Mouse (Mus musculus) MEL-GATA-1-ER (cell line): ENCODE measurements around the gene E2f8.

ENCODE experiments used
- DNase-seq: peaks from one replicate; pipeline ENCODE4 v3.0.0-alpha.2; 2012; ENCODE audit warnings: low read depth; ENCODE audit errors: extremely low read depth

E2f8 gene

DNA sequence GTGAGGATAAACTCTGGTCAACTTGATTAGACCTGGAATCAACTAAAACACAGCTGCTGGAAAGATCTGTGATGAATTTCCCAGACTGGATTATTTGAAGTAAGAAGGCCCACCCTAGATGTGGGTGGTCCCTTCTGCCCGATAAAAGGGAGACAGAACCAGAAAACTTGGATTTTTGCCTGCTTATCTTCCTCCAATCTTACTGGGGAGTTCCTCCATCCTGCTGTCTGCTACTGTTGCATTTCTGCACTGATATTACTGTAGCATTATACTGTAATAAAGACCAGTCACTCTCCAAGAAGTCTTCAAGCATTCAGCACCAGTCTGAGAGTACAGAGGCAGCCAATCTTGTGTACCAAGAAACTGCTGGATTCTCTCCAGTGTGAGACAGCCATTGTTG, 23.1 kb downstream of the E2f8 start:
- no peak for DNase-seq

DNA sequence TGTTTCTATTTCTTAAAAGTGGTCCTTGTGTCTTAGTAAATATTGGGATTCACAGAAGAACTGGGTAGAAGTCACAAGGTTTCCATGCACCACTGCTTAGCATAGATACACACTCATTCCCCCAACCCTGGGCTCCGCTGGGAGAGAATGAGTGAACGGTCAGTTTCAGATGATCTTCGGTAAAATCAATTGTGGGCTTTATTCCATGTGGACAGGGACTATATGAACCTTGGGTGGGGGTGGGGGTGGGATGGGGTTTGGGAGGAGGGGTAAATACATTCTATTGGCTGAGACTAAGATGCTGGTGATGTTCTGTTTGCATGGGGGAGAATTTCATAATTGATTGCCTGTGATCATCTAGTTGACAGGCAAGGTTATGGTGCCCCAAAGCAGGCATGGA, 25.9 kb downstream of the E2f8 start:
- DNase-seq: no peak

GRCm38 (mm10) chr7:48853496-48853895, 27.9 kb downstream of the E2f8 start:
- no peak for DNase-seq

GRCm38 (mm10) chr7:48851529-48852104, 29.8 kb downstream of the E2f8 start:
- DNase-seq: no peak

GRCm38 (mm10) chr7:48847820-48848650, 33.4 kb downstream of the E2f8 start, which contains the start of gene Csrp3:
Csrp3 (minus strand) TSS chr7:48848033.
- no peak for DNase-seq

DNA sequence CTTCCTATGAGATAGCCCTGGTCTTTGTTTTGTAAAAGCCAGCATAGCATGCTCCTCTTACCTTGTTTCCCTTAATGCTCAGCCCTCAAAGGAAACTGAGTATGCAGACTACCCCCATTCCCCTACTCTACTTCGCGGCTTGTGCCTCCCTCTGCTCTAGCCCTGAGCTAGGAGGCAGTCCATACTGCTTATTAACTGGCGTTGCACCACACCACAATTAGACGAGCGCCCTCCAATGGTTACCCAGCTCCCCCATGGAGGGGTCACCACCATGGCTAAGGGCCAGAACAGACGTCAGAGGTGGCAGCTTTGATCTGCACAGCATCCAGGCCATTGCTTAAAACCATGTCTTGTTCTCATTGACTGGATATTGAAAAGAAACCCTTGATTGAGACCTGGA, 34.6 kb downstream of the E2f8 start:
- DNase-seq: no peak

DNA sequence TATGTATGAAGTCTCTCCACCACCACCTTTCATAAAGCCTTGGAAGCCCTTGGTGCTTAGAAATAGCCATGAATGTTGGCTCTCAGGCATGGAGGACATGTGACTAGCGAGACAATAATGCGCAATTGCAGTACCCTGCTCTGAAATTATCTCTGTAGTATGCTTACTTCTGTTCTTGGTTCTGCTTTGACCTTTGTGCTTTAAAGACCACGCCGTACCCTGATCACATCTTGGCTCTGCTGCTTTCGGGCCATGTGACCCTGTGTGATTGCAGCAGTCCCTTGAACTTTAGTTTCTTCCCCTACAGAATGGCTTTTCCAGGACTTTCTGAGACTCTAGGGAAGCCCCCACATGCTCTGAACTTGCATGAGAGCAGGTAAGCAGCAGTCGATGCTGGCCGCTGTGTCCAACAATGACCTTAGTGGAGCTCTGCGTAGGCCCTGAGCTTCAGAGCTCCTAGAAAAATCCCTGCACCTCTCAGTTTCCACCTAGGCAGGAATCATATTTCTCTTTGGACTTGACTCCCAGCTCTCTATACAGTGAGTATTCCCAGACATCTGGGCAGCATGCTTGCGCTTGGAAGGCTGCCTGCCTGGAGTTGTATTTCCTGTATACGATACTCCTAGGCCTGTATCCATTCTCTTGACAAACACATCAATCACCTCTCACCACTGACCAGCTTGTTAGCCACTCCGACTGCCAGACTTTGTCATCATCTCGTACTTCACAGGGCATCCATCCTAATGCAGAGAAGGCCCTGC, 36.0 kb downstream of the E2f8 start:
- no peak for DNase-seq

- DNase-seq: no peak
Observed at GRCm38 (mm10) chr7:48843541-48843940, 37.9 kb downstream of the E2f8 start.

- DNase-seq: no peak
Observed at GRCm38 (mm10) chr7:48842353-48842752, 39.0 kb downstream of the E2f8 start.

GRCm38 (mm10) chr7:48841538-48841937, 39.9 kb downstream of the E2f8 start:
- no peak for DNase-seq

GRCm38 (mm10) chr7:48840545-48840944, 40.9 kb downstream of the E2f8 start:
- DNase-seq: no peak

GRCm38 (mm10) chr7:48838434-48838833, 43.0 kb downstream of the E2f8 start:
- no peak for DNase-seq

GRCm38 (mm10) chr7:48836949-48837348, 44.4 kb downstream of the E2f8 start:
- no peak for DNase-seq

DNA sequence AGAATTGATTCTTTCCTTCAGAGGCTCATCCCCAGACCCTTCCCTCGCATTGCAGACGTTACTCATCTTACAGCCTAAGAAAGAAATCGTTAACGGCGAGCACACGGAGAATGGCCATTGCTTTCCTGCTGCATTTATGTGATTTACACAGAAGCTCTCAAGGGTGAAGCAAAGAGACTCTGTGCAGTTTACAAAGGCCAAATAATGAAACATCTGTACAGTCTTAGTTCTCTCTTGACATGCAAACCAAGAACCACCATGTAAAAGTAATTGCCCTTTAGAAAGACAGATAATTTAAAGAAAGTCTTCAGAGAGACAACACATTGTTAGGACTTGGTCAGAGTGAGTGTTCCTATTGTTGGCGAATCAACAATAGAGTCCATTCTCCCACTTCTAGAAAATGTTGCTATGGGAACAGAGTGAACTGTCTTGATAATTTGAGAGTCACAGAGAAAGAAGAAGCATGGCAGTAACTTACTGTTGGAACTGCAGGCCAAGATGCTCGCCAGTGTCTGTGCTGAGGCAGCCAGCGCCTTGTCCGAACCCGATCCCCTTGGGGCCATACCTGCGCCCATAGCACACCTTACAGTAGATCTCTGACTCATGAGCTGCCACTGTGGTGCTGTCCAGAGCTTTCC, 46.3 kb downstream of the E2f8 start:
- DNase-seq: no peak

- no peak for DNase-seq
Observed at GRCm38 (mm10) chr7:48834371-48834970, 46.9 kb downstream of the E2f8 start.

GRCm38 (mm10) chr7:48832735-48833134, 48.7 kb downstream of the E2f8 start:
- no peak for DNase-seq

- DNase-seq: no peak
Observed at GRCm38 (mm10) chr7:48830395-48830794, 51.0 kb downstream of the E2f8 start.

GRCm38 (mm10) chr7:48829177-48829910, 52.1 kb downstream of the E2f8 start:
- DNase-seq: no peak

GRCm38 (mm10) chr7:48825170-48825569, 56.2 kb downstream of the E2f8 start:
- DNase-seq: no peak

DNA sequence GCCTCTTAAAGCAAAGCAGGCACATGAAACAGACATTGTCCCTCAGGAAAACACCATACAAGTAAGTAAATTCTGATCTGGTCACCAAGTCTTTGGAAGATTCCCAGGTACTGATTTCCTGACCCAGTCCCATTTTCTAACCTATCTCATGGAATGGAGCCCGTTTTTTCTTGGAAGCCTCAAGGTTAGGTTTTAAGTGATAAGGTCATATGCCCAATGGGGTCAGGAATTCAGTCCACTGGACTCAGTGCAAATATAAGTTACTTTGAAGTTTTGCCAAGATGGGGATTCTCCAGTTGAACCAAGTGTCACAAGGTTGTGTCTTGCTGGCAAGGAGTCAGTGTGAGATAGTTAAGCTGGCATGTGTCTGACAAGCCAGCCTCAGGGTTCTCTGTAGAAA, 56.7 kb downstream of the E2f8 start:
- DNase-seq: no peak

DNA sequence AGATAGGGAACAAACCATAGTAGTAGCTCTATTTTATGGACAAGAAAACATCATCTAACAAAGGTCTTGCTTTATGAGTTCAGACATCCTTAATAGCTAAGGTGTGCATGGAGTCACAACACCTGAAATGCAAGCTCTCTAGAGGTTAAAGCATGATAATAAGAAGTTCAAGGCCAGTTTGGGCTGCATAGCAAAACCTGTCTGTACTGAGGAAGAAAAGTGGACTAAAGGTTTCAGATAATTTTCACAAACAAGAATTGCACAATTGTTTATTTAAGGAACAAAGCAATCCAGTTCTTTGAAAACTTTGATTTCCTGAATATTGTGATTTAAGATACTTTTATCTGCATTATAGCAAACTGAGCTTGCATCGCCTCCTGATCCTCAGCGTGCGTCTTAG, 57.8 kb downstream of the E2f8 start:
- DNase-seq: no peak
